Mouse (Mus musculus): Measurements from ENCODE around the gene Cped1.

Cped1 gene

DNA sequence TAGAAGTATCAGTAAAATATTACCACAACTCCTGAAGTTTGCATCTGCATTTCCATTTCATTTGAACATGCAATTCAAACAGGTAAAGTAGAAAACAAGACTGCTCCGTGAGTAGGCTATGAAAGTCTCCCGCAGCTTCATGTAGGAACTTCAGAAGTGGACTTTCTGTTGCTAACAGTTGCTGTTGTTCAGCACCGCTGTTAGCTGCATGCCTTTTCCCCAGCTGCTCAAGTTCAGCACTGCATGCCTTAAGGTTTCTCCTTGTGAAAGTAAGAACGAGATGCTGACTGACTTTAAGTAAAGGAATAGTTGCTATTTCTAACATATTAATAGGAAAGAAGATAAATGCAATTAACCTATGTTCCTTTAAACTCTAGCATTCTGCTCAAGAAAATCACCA lies 306.3 kb downstream of the Cped1 start:
- no peak for DNase-seq (ENCODE audit: low spot score in 2 of 2)

DNA sequence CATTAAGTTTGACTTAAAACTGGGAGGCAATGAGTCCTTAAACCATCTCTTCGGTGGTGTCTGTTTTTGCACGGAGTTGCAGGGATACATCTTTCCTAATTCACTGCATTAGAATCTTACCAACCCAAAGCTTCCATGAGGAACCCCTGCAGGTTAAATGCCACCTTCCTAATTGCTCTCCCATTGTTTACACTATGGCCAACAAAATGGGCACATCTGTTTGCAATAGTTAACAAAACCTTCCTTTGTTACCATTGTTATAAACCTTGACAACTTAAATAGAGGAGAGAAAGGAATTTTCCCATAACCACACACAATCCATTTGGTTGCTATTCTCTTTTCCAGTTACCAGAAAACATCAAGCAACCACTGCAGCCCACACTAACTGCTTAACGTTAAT lies 308.2 kb downstream of the Cped1 start:
- no peak for DNase-seq (ENCODE audit: low spot score in 2 of 2)

GRCm38 (mm10) chr6:22297028-22297427 lies 311.3 kb downstream of the Cped1 start:
- no peak for DNase-seq (ENCODE audit: low spot score in 2 of 2)

- no peak for DNase-seq (ENCODE audit: low spot score in 2 of 2)
These were observed 312.3 kb downstream of the Cped1 start for GRCm38 (mm10) chr6:22298059-22298458.
